Mouse (Mus musculus) liver, embryonic 11.5 days (tissue): ENCODE data around the gene Tssk3. TPM values are rescaled to one million over a fixed set of nuclear protein-coding genes. Genes with fewer than 3 reads are reported as not detected.
"Not testable (repeated sequence)": the region's sequence is repeated elsewhere in the genome, so short reads cannot be mapped to it uniquely, and the experiment has no call there.

ENCODE experiments used
- ATAC-seq: fragments of 200-750 bp; cut with Nextera tagmentation; replicated peaks from 2 replicates; pipeline ENCODE4 v1.8.0; 2017; ENCODE audit warnings: moderate number of reproducible peaks, mild to moderate bottlenecking, moderate TSS enrichment, moderate library complexity; ENCODE audit not compliant: low FRiP score
- DNase-seq: peaks from one replicate; pipeline ENCODE4 v3.0.0-alpha.2; 2017; ENCODE audit warnings: low spot score
- H3K27ac ChIP-seq: fragments of 300-500 bp; sonication (generic); 2 replicates; pipeline ENCODE4 v1.5.1; 2014; ENCODE audit warnings: mild to moderate bottlenecking, low read depth, low read length, control low read depth
- H3K27me3 ChIP-seq: fragments of 300-500 bp; sonication (generic); replicated peaks from 2 replicates; pipeline ENCODE4 v1.6.1; 2014; ENCODE audit warnings: low read length, mixed read lengths; ENCODE audit not compliant: control insufficient read depth, insufficient read depth
- H3K36me3 ChIP-seq: fragments of 300-500 bp; sonication (generic); 2 replicates; pipeline ENCODE4 v1.6.1; 2014; ENCODE audit warnings: mild to moderate bottlenecking, low read length, moderate library complexity, mixed read lengths; ENCODE audit not compliant: control insufficient read depth, insufficient read depth
- H3K4me1 ChIP-seq: fragments of 300-500 bp; sonication (generic); replicated peaks from 2 replicates; pipeline ENCODE4 v1.6.1; 2014; ENCODE audit warnings: low read length, mixed read lengths; ENCODE audit not compliant: control insufficient read depth, insufficient read depth
- H3K4me2 ChIP-seq: fragments of 300-500 bp; sonication (generic); 2 replicates; pipeline ENCODE4 v1.6.1; 2014; ENCODE audit warnings: mild to moderate bottlenecking, control low read depth, moderate library complexity
- H3K4me3 ChIP-seq: fragments of 300-500 bp; sonication (generic); 2 replicates; pipeline ENCODE4 v1.5.1; 2014; ENCODE audit warnings: low read depth, low read length, control low read depth
- H3K9ac ChIP-seq: fragments of 300-500 bp; sonication (generic); 2 replicates; pipeline ENCODE4 v1.6.1; 2014; ENCODE audit warnings: low read depth, low read length, control low read depth
- H3K9me3 ChIP-seq: fragments of 300-500 bp; sonication (generic); 2 replicates; pipeline ENCODE4 v1.6.1; 2016; ENCODE audit warnings: low read length, inconsistent platforms, mixed read lengths; ENCODE audit not compliant: control insufficient read depth
- WGBS: fragments of 180-500 bp; shearing (Covaris S2); extraction: QIAGEN DNeasy Blood & Tissue Kit; methylation state at CpG from one replicate; pipeline ENCODE4 v1.1.7; 2014; 5-methylcytosine and 5-hydroxymethylcytosine counted together
- polyA plus RNA-seq: library from polyadenylated mRNA; unstranded; fragments of >200 nt; fragmentation: Nextera tagmentation; extraction: Ambion mirVana; gene quantifications from 2 replicates; pipeline ENCODE4 v1.2.1, GENCODE M21; 2014

The Tssk3 gene
- not detected in 2 replicates for polyA plus RNA-seq

DNA sequence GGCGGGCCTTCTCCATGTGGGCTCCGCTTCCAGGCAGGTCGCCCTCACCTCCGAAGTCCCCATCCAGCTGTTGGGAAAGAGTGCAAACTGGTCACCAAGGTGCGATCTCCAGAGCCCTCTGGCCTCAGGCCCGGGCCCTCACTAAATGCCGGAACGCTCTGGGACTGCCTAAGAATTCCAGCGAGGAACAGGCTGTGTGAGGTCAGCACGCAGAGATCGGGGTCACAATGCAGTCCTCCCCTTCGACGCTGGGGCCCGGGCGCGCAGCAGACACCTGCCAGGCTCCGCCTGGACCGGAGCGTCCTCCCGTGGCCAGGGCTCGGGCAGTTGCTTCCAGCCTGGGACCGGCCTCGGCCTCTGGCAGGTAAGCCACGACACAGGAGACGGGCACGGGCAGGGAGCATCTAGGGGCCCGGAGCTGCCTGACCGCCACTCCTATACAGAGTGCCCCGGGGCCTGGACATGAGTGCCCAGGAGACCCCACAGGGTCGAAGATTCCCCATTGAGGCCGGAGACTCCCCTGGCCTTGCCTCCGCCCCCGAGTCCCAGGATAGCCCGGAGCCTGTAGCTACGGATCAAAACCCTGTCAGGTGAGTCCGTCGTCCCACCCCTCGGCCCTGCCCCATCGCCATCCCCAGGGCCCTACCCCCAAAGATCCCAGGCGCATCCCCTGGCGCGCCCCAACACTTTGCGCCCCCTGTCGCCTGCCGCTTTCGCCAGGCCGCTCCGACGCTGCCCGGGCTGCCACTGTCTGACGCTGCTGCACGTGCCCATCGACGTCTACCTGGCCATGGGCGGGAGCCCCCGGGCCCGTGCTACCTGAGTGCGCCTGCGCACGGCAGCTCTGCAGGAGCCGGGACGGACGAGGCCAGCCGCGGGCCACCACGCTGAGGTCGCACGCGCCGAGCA, at the start of gene Tssk3, which contains the start of gene Fam229a:
Tssk3 (minus strand) TSS at position 51 of the 909 bp plus-strand sequence.
Fam229a (plus strand) TSS at position 219 of the 909 bp plus-strand sequence.
- DNase-seq (no peak), ATAC-seq (peak; percentile 39)
- Histone ChIP-seq H3K27ac (no peak within 1 kb of the TSS), H3K4me3 (peak within 1 kb of the TSS; percentile 38), H3K9me3 (no peaks in the 10 kb centered on the region), H3K36me3 (peaks cover 18% of the 10 kb centered on the region), H3K4me2 (peak within 1 kb of the TSS; percentile 68), H3K27me3 (peaks cover 20% of the 10 kb centered on the region), H3K9ac (no peak within 1 kb of the TSS), H3K4me1 (peaks cover 13% of the 10 kb centered on the region; the same call in 1 of the 2 replicates)
- WGBS: 8% methylated on average over 70 of the region's 70 CpGs

DNA sequence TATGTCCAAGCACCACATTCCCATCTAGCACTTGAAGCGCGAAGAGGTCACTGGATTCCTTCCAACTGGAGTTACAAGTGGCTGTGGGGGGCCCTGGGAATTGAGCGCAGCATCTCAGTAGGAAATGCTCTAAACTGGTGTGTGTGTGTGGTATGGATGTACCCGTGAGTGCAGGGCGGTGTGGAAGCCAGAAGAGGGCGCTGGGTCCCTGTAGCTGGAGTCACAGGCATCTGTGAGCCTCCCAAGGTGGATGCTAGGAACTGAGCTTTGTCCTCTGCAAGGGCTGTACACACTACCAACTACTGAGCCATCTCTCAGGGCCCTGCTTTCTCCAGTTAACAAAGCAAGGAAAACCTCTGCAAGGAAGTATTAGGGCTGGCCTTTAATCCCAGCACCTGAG, 49.2 kb upstream of the Tssk3 start:
- ATAC-seq (no peak), DNase-seq (no peak)
- Histone ChIP-seq H3K4me1 (peaks cover 13% of the 10 kb centered on the region), H3K27ac (no peak overlapping the region), H3K36me3 (peaks cover 9% of the 10 kb centered on the region; the same call in 1 of the 2 replicates), H3K4me3 (no peak overlapping the region), H3K9me3 (no peaks in the 10 kb centered on the region), H3K4me2 (no peak overlapping the region), H3K9ac (no peak overlapping the region), H3K27me3 (no peaks in the 10 kb centered on the region)
- WGBS: 92% methylated on average over 6 of the region's 6 CpGs

DNA sequence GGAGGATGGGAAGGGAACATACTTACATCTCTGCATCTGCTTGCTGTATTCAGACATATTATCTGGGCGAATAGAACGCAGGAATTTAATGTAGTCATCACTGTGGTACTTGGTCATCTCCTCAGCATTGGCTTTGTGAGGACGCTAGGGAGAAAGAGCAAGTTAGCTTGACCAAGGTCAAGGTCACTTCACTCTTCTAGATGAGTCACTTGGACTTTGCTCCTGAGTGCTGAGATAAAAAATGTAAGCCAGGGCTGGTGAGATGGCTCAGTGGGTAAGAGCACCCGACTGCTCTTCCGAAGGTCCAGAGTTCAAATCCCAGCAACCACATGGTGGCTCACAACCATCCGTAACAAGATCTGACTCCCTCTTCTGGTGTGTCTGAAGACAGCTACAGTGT, 38.1 kb upstream of the Tssk3 start:
- H3K27me3 ChIP-seq, H3K9ac ChIP-seq, H3K9me3 ChIP-seq, DNase-seq, H3K4me2 ChIP-seq, ATAC-seq, H3K27ac ChIP-seq, H3K4me3 ChIP-seq, H3K4me1 ChIP-seq: not testable (repeated sequence)
- peaks cover 33% of the 10 kb centered on the region for H3K36me3 ChIP-seq
- WGBS: 91% methylated on average over 5 of the region's 6 CpGs

DNA sequence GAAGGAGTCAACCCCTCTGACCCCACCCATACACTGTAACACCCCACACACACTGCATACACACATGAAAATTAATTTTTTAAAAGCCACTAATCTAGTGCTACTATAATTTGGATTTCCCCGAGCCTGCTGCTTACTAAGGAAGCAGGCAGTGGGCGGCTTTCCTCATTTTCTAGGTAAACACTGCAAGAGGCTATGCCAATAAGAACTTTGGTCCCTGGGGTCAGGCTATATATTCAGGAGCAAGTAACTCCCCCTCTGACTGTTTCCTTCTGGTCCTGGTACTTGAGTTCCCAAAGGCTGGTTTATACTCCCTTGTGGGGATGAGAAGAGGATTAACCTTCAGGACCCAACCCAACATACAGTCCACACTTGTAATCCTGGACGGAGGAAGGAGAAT, 35.1 kb upstream of the Tssk3 start:
- Histone ChIP-seq H3K27me3 (no peaks in the 10 kb centered on the region), H3K4me2 (no peak overlapping the region), H3K4me1 (no peaks in the 10 kb centered on the region), H3K9me3 (no peaks in the 10 kb centered on the region), H3K36me3 (peaks cover 50% of the 10 kb centered on the region), H3K27ac (no peak overlapping the region), H3K4me3 (no peak overlapping the region), H3K9ac (no peak overlapping the region)
- 88% methylated on average over 3 of the region's 3 CpGs for WGBS
- ATAC-seq (no peak), DNase-seq (no peak)

DNA sequence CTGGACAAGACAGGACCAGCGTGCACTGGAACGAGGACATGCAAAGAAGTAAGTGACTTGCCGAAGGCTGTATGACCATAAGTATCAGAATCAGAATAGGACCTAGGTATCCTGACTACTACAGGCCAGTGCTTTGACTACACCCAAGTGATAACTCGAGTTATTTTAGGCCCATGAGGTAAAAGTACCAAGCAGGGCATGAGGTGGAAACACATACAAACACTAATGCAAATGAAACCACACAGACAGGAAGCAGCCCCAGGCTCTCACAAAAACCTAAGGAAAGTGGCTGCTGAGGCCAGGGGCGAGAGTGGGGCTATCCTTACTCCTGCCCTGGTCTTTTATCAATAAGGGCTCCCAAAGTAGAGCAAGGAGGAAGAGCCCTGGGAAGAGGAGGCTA, 34.5 kb upstream of the Tssk3 start:
- Histone ChIP-seq H3K36me3 (peaks cover 50% of the 10 kb centered on the region), H3K27me3 (no peaks in the 10 kb centered on the region), H3K4me2 (no peak overlapping the region), H3K4me1 (no peaks in the 10 kb centered on the region), H3K9me3 (no peaks in the 10 kb centered on the region), H3K4me3 (no peak overlapping the region), H3K9ac (no peak overlapping the region), H3K27ac (no peak overlapping the region)
- DNase-seq (no peak), ATAC-seq (no peak)
- 89% methylated on average over 5 of the region's 5 CpGs for WGBS

DNA sequence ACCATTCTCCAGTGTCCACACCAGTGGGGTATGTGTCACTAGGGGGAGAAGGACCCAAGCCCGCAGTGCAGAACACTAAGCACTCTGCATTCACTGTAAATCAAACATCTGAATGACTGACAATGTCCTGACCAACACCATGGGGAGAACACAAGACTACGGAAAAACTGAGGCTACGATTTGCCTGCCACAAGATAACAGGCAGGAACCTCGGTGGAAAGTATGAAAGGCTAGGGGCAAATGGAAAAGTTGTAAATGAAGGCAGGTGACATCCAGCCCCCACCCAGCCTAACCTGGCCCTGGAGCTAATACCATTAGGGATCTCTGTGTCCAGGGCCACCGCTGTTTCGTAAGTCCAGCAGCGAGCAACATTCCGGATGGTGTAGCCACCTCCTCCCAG, 27.7 kb upstream of the Tssk3 start:
- no peaks in the 10 kb centered on the region for H3K9me3 ChIP-seq
- no peak for ATAC-seq
- H3K27me3 ChIP-seq: no peaks in the 10 kb centered on the region
- no peak overlapping the region for H3K27ac ChIP-seq
- no peak overlapping the region for H3K9ac ChIP-seq
- 90% methylated on average over 7 of the region's 8 CpGs for WGBS
- DNase-seq: no peak
- H3K4me1 ChIP-seq: no peaks in the 10 kb centered on the region
- no peak overlapping the region for H3K4me2 ChIP-seq
- peaks cover 47% of the 10 kb centered on the region for H3K36me3 ChIP-seq
- no peak overlapping the region for H3K4me3 ChIP-seq

DNA sequence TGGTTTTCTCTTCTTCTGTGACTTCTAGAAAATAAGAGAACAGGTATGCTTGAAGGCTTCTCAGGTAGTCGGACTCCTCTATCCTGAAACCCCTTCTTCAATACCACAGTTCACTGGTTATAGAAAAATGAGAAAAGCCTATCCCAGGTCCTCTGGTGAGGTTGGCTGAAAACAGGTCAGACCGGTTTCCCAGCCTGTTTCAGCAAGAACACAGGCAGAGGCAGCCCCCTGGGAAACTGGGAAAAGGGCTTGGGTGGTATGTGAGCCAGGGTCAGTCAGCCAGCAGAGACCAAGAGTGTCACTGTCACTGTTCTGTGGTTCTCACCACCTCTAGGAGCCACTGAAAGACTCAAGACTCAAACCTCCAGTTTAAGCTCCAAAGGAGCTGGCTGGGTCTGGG, 26.1 kb upstream of the Tssk3 start:
- ATAC-seq (no peak), DNase-seq (no peak)
- H3K27me3 ChIP-seq: peaks cover 3% of the 10 kb centered on the region; the same call in 1 of the 2 replicates
- no peaks in the 10 kb centered on the region for H3K9me3 ChIP-seq
- no peak overlapping the region for H3K4me2 ChIP-seq
- no peak overlapping the region for H3K27ac ChIP-seq
- H3K36me3 ChIP-seq: peaks cover 33% of the 10 kb centered on the region
- H3K4me1 ChIP-seq: peaks cover 9% of the 10 kb centered on the region
- WGBS: 62% methylated on average over 2 of the region's 2 CpGs
- H3K9ac ChIP-seq: no peak overlapping the region
- H3K4me3 ChIP-seq: no peak overlapping the region

DNA sequence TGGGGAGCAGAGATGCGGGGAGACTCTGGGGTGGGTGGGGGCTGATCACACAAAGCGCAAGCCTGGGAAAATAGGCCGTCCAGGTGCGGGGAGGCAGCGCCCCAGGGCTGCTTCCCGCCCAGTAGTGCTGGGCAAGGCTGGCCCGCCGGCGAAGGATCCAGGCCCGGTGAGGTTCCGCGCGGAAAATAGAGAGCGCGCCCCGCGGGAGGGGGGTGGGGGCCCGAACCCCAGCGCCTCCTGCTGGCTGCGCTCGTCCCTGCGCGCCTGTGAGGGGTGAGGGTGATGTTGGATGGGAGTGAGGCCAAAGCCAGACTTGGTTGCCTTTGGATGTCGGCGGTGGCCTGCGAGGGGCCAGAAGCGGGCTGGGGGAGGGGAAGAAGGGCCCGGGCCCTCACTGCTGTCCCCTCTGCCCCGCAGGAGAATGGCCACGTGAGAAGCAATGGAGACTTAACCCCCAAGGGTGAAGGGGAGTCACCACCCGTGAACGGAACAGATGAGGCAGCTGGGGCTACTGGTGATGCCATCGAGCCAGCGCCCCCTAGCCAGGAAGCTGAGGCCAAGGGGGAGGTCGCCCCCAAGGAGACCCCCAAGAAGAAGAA, 23.6 kb upstream of the Tssk3 start:
- WGBS: 2% methylated on average over 33 of the region's 35 CpGs
- H3K4me1 ChIP-seq: peaks cover 9% of the 10 kb centered on the region
- H3K36me3 ChIP-seq: peaks cover 15% of the 10 kb centered on the region; the same call in 1 of the 2 replicates
- H3K27me3 ChIP-seq: peaks cover 3% of the 10 kb centered on the region; the same call in 1 of the 2 replicates
- H3K4me2 ChIP-seq: peak overlapping the region; percentile 77
- peak; percentile 70 for ATAC-seq
- no peaks in the 10 kb centered on the region for H3K9me3 ChIP-seq
- peak; percentile 80 for DNase-seq
- peak overlapping the region; percentile 97 for H3K9ac ChIP-seq
- H3K4me3 ChIP-seq: peak overlapping the region; percentile 93
- H3K27ac ChIP-seq: peak overlapping the region; percentile 82
